Mouse (Mus musculus) adrenal gland, adult 8-10 months (tissue): ENCODE measurements around the gene Cfap61. TPM values are rescaled to one million over a fixed set of nuclear protein-coding genes. Genes with fewer than 3 reads are reported as not detected.

Experiments used
- DNase-seq: peaks from one replicate; pipeline ENCODE4 v3.0.0; 2022
- total RNA-seq, 4 experiments: library from RNA; stranded (reverse); gene quantifications; 2 replicates each; pipeline ENCODE4 v1.2.4; 2022

The Cfap61 gene
- total RNA-seq, 4 experiments from 2014 or later = 21.7 to 59.7 (median 35.5) TPM

- no peak for DNase-seq
Observed at GRCm38 (mm10) chr2:146083326-146083871, 148.8 kb downstream of the Cfap61 start.

GRCm38 (mm10) chr2:146087411-146087810, 152.8 kb downstream of the Cfap61 start:
- no peak for DNase-seq

- no peak for DNase-seq
Observed at GRCm38 (mm10) chr2:146089157-146089692, 154.6 kb downstream of the Cfap61 start.

GRCm38 (mm10) chr2:146097532-146097931, 162.9 kb downstream of the Cfap61 start:
- DNase-seq = no peak

- no peak for DNase-seq
Observed at GRCm38 (mm10) chr2:146098853-146099717, 164.5 kb downstream of the Cfap61 start.

- DNase-seq = no peak
Observed at GRCm38 (mm10) chr2:146099838-146100237, 165.3 kb downstream of the Cfap61 start.

GRCm38 (mm10) chr2:146100489-146101060, 166.0 kb downstream of the Cfap61 start:
- DNase-seq = no peak

- DNase-seq = no peak
Observed at GRCm38 (mm10) chr2:146102600-146102999, 168.0 kb downstream of the Cfap61 start.

GRCm38 (mm10) chr2:146105341-146105740, 170.8 kb downstream of the Cfap61 start:
- no peak for DNase-seq

GRCm38 (mm10) chr2:146107980-146108379, 173.4 kb downstream of the Cfap61 start:
- no peak for DNase-seq

GRCm38 (mm10) chr2:146109921-146110320, 175.3 kb downstream of the Cfap61 start:
- no peak for DNase-seq

GRCm38 (mm10) chr2:146116282-146116681, 181.7 kb downstream of the Cfap61 start:
- no peak for DNase-seq

- DNase-seq = no peak
Observed at GRCm38 (mm10) chr2:146116726-146117125, 182.1 kb downstream of the Cfap61 start.

- no peak for DNase-seq
Observed at GRCm38 (mm10) chr2:146117191-146117914, 182.8 kb downstream of the Cfap61 start.

GRCm38 (mm10) chr2:146117915-146118403, 183.4 kb downstream of the Cfap61 start:
- DNase-seq = no peak

GRCm38 (mm10) chr2:146121551-146121950, 187.0 kb downstream of the Cfap61 start:
- DNase-seq = no peak

GRCm38 (mm10) chr2:146125129-146125528, 190.5 kb downstream of the Cfap61 start:
- DNase-seq = no peak

- no peak for DNase-seq
Observed at GRCm38 (mm10) chr2:146128622-146129021, 194.0 kb downstream of the Cfap61 start.

GRCm38 (mm10) chr2:146130514-146130913, 195.9 kb downstream of the Cfap61 start:
- no peak for DNase-seq

GRCm38 (mm10) chr2:146134275-146134674, 199.7 kb downstream of the Cfap61 start:
- no peak for DNase-seq

GRCm38 (mm10) chr2:146140711-146141110, 206.1 kb downstream of the Cfap61 start:
- DNase-seq = no peak

- DNase-seq = no peak
Observed at GRCm38 (mm10) chr2:146147306-146147705, 212.7 kb downstream of the Cfap61 start.
